Mouse (Mus musculus): ENCODE data around the gene Atox1. TPM values are rescaled to one million over a fixed set of nuclear protein-coding genes. Genes with fewer than 3 reads are reported as not detected.
A peak's percentile ranks its signal among the peaks of the same experiment; 100 is the strongest.

Gene Atox1
- polyA plus RNA-seq, 1 experiment from 2014 or later: 517 TPM

DNA sequence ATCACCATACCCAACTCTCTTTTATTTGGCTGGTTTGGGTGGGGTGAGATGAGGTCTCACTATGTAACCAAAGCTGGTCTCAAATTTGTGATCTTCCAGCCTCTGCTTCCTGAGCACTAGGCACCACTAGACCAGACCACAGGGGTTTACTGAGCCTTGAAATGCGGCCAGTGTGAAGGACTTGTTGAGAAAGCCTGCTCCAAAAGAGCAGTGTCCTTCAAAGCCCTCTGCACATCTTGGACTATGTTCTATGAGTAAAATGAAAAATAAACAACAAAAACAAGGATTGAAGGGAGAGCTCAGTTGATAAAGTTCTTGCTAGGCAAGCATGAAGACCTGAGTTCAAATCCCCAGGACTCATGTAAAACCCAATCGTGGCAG lies 47.6 kb downstream of the Atox1 start:
- Histone ChIP-seq H3K27ac (peak overlapping the region; percentile 67; the same call in 1 of the 2 replicates), H3K9ac (ENCODE audit: low read depth, low read length) (no peak overlapping the region), H3K4me3 (replicated peaks; ENCODE audit: low read depth, low read length) (no peak overlapping the region), H3K9me3 (replicated peaks; ENCODE audit: low read length) (no peaks in the 10 kb centered on the region), H3K4me1 (replicated peaks; ENCODE audit: insufficient read depth, low read length) (peaks cover 18% of the 10 kb centered on the region; the same call in 1 of the 2 replicates), H3K36me3 (ENCODE audit: insufficient read depth, low read length) (peaks cover 15% of the 10 kb centered on the region), H3K27me3 (ENCODE audit: insufficient read depth, low read length) (no peaks in the 10 kb centered on the region), H3K4me2 (ENCODE audit: low read length) (no peak overlapping the region)
- whole genome bisulfite sequencing: 97% methylated on average over 2 of the region's 2 CpGs
- ATAC-seq (replicated peaks; ENCODE audit: low FRiP score, low read depth): no peak
- DNase-seq (ENCODE audit: low spot score): no peak
- no peak for TF ChIP-seq CTCF (IDR thresholded peaks at IDR 0.05; ENCODE audit: low read depth)

DNA sequence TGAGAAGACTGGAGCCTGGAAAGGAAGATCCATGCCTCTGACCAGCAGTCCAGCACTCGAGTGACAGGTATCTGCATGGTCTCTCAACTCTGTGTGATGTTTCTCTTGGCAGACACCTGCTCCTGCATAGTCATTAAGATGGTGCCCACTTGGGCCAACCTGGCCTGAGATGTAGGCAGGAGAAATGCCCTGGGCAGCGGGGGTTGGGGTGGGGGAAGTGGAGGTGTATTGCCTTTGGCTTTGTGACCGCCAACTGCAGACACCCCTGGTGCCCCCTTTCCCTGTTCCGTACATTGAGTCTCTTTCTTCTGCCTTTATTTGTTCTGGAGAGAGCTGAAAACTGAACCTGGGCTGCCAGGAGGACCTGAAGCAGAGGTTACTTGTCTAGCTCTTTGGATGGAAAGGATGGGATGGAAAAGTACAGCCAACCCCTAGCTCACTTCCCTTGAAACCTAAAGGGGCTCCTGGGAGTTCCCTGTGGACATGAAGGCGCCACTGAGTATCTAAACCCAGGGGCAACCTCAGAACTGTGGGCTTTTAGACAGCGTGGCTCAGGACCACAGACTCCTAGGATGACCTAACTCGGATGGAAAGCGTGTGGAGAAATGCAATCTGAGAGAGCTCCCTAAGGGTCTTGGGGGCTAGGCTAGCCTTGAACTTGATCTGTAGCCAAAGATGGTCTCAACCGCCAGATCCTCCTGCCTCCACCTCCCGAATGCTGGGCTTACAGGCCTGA lies 48.2 kb downstream of the Atox1 start:
- Histone ChIP-seq H3K4me2 (ENCODE audit: low read length) (no peak overlapping the region), H3K27me3 (ENCODE audit: insufficient read depth, low read length) (no peaks in the 10 kb centered on the region), H3K9me3 (replicated peaks; ENCODE audit: low read length) (no peaks in the 10 kb centered on the region), H3K4me1 (replicated peaks; ENCODE audit: insufficient read depth, low read length) (peaks cover 17% of the 10 kb centered on the region; the same call in 1 of the 2 replicates), H3K36me3 (ENCODE audit: insufficient read depth, low read length) (peaks cover 20% of the 10 kb centered on the region), H3K27ac (peak overlapping the region; percentile 67; the same call in 1 of the 2 replicates), H3K4me3 (replicated peaks; ENCODE audit: low read depth, low read length) (no peak overlapping the region), H3K9ac (ENCODE audit: low read depth, low read length) (no peak overlapping the region)
- WGBS: 89% methylated on average over 10 of the region's 10 CpGs
- DNase-seq (ENCODE audit: low spot score): no peak
- no peak for ATAC-seq (replicated peaks; ENCODE audit: low FRiP score, low read depth)
- no peak for TF ChIP-seq CTCF (IDR thresholded peaks at IDR 0.05; ENCODE audit: low read depth)

DNA sequence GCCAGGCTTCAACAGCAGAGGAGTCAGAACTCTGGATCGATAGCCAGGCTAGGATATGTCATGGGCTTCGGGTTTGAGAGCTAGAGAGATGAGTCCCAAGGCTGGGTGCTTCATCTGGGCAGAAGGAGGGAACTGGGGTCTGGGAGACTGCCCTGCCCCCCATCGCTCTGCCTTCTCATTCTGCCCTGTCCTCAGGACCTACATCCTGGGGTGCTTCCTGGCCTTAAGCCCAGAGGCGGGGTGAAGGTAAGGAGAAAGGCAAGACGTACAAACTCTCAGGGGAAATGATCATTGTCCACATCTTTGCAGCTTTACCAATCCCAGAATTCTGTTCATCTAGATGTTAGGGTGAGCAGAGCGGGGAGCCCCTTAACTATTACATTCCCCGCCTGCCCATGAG lies 49.0 kb downstream of the Atox1 start:
- Histone ChIP-seq H3K27me3 (ENCODE audit: insufficient read depth, low read length) (no peaks in the 10 kb centered on the region), H3K4me2 (ENCODE audit: low read length) (no peak overlapping the region), H3K36me3 (ENCODE audit: insufficient read depth, low read length) (peaks cover 26% of the 10 kb centered on the region), H3K27ac (no peak overlapping the region), H3K4me3 (replicated peaks; ENCODE audit: low read depth, low read length) (no peak overlapping the region), H3K4me1 (replicated peaks; ENCODE audit: insufficient read depth, low read length) (peaks cover 11% of the 10 kb centered on the region; the same call in 1 of the 2 replicates), H3K9me3 (replicated peaks; ENCODE audit: low read length) (no peaks in the 10 kb centered on the region), H3K9ac (ENCODE audit: low read depth, low read length) (no peak overlapping the region)
- no peak for TF ChIP-seq CTCF (IDR thresholded peaks at IDR 0.05; ENCODE audit: low read depth)
- no peak for ATAC-seq (replicated peaks; ENCODE audit: low FRiP score, low read depth)
- WGBS: 76% methylated on average over 7 of the region's 7 CpGs
- no peak for DNase-seq (ENCODE audit: low spot score)

DNA sequence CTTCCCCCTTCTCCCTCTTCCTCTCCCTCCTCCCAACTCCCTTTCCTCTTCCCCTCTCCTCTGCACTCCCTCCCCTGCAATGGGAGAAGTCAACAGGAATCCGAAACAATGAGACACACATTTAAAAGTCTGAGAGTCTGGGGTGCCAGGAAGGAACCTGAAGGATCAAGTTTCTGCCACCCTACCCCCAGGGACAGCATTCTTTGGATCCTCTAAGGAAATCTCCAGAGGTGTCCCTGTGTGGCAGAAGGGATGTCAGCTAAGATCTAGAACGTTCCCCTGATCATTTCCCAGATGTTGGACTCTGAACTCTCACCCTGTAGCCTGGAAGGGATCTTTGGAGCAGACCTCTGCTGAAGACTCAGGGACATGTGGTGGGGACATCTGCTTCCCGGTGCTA lies 50.5 kb downstream of the Atox1 start:
- no peak for ATAC-seq (replicated peaks; ENCODE audit: low FRiP score, low read depth)
- Histone ChIP-seq H3K27ac (peak overlapping the region; percentile 47), H3K27me3 (ENCODE audit: insufficient read depth, low read length) (no peaks in the 10 kb centered on the region), H3K4me1 (replicated peaks; ENCODE audit: insufficient read depth, low read length) (peaks cover 11% of the 10 kb centered on the region; the same call in 1 of the 2 replicates), H3K9me3 (replicated peaks; ENCODE audit: low read length) (no peaks in the 10 kb centered on the region), H3K4me2 (ENCODE audit: low read length) (no peak overlapping the region), H3K36me3 (ENCODE audit: insufficient read depth, low read length) (peaks cover 30% of the 10 kb centered on the region), H3K9ac (ENCODE audit: low read depth, low read length) (no peak overlapping the region), H3K4me3 (replicated peaks; ENCODE audit: low read depth, low read length) (no peak overlapping the region)
- TF ChIP-seq CTCF (IDR thresholded peaks at IDR 0.05; ENCODE audit: low read depth): no peak
- DNase-seq (ENCODE audit: low spot score): no peak
- WGBS: 32% methylated on average over 3 of the region's 3 CpGs

DNA sequence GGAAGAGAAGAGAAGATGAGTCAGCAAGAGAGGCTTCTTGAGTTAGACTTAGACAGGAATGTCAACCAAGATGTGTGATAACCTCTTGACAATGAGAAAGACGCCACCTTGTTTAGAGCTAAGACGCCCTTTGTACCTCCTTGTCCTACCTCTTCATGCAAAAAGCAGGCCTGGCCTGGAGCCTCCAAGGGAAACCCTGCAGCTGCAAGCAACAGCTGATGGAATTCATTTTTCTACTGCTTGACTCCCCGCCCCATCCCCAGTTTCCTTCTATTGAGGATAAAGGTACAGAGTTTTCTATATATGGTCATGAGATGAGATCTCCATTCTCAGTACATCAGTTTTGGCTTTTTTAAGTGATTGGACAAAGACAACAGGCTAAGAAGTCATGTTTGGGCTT lies 51.0 kb downstream of the Atox1 start:
- no peaks in the 10 kb centered on the region for H3K9me3 ChIP-seq (replicated peaks; ENCODE audit: low read length)
- DNase-seq (ENCODE audit: low spot score) (no peak), ATAC-seq (replicated peaks; ENCODE audit: low FRiP score, low read depth) (no peak)
- TF ChIP-seq CTCF (IDR thresholded peaks at IDR 0.05; ENCODE audit: low read depth): no peak
- no peaks in the 10 kb centered on the region for H3K27me3 ChIP-seq (ENCODE audit: insufficient read depth, low read length)
- no peak overlapping the region for H3K9ac ChIP-seq (ENCODE audit: low read depth, low read length)
- WGBS: 89% methylated on average over 3 of the region's 3 CpGs
- H3K4me3 ChIP-seq (replicated peaks; ENCODE audit: low read depth, low read length): no peak overlapping the region
- H3K4me2 ChIP-seq (ENCODE audit: low read length): no peak overlapping the region
- peaks cover 6% of the 10 kb centered on the region; the same call in 1 of the 2 replicates for H3K4me1 ChIP-seq (replicated peaks; ENCODE audit: insufficient read depth, low read length)
- H3K27ac ChIP-seq: no peak overlapping the region
- H3K36me3 ChIP-seq (ENCODE audit: insufficient read depth, low read length): peaks cover 33% of the 10 kb centered on the region

DNA sequence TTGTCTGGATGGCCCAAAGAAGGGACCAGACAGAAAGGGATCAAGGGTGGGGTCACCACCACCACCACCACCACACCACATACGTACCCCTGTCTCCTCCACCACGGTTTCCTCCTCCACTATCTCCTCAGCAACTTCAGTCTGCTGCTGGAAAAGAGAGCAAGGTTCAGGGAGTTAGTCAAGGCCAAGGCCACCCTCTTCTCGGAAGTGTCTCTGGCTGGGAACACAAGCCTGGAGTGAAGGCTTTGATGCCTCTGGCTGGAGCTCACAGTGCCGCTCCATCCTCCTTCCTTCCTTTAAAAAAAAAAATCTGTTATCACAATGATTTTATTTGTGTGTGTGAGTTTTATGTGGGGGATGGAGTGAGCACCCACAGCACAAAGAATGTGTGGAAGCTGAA lies 53.9 kb downstream of the Atox1 start:
- H3K9me3 ChIP-seq (replicated peaks; ENCODE audit: low read length): no peaks in the 10 kb centered on the region
- peak overlapping the region; percentile 71; the same call in 1 of the 2 replicates for H3K27ac ChIP-seq
- H3K4me3 ChIP-seq (replicated peaks; ENCODE audit: low read depth, low read length): no peak overlapping the region
- H3K36me3 ChIP-seq (ENCODE audit: insufficient read depth, low read length): peaks cover 41% of the 10 kb centered on the region
- H3K4me1 ChIP-seq (replicated peaks; ENCODE audit: insufficient read depth, low read length): peaks cover under 1% of the 10 kb centered on the region; the same call in 1 of the 2 replicates
- no peak overlapping the region for H3K4me2 ChIP-seq (ENCODE audit: low read length)
- 74% methylated on average over 4 of the region's 4 CpGs for WGBS
- H3K27me3 ChIP-seq (ENCODE audit: insufficient read depth, low read length): no peaks in the 10 kb centered on the region
- no peak for ATAC-seq (replicated peaks; ENCODE audit: low FRiP score, low read depth)
- no peak for TF ChIP-seq CTCF (IDR thresholded peaks at IDR 0.05; ENCODE audit: low read depth)
- H3K9ac ChIP-seq (ENCODE audit: low read depth, low read length): no peak overlapping the region
- no peak for DNase-seq (ENCODE audit: low spot score)

All from kidney, postnatal 0 days (tissue).